Mouse (Mus musculus) forebrain, postnatal 0 days (tissue): ENCODE measurements around the gene Tnr. TPM values are rescaled to one million over a fixed set of nuclear protein-coding genes. Genes with fewer than 3 reads are reported as not detected.
A peak's percentile ranks its signal among the peaks of the same experiment; 100 is the strongest.

Experiments
- ATAC-seq: fragments of 200-750 bp; cut with Nextera tagmentation; 2 replicates; pipeline ENCODE4 v1.8.0; 2017; ENCODE audit warnings: mild to moderate bottlenecking, moderate library complexity
- DNase-seq: peaks from one replicate; pipeline ENCODE4 v3.0.0-alpha.2; 2015
- H3K27ac ChIP-seq: fragments of 300-500 bp; sonication (generic); 2 replicates; pipeline ENCODE4 v1.5.1; 2014; ENCODE audit warnings: low read depth, mild to moderate bottlenecking, antibody characterized with exemption, low read length, moderate library complexity, mixed read lengths
- H3K27me3 ChIP-seq: fragments of 300-500 bp; sonication (generic); 2 replicates; pipeline ENCODE4 v1.6.1; 2014; ENCODE audit warnings: mild to moderate bottlenecking, low read length, mixed read lengths; ENCODE audit not compliant: insufficient read depth
- H3K36me3 ChIP-seq: fragments of 300-500 bp; sonication (generic); 2 replicates; pipeline ENCODE4 v1.6.1; 2014; ENCODE audit warnings: mild to moderate bottlenecking, moderate library complexity; ENCODE audit not compliant: insufficient read depth
- H3K4me1 ChIP-seq: fragments of 300-500 bp; sonication (generic); 2 replicates; pipeline ENCODE4 v1.6.1; 2014; ENCODE audit warnings: antibody characterized with exemption; ENCODE audit not compliant: insufficient read depth
- H3K4me2 ChIP-seq: fragments of 300-500 bp; sonication (generic); 2 replicates; pipeline ENCODE4 v1.6.1; 2014; ENCODE audit warnings: low read depth, mild to moderate bottlenecking, moderate library complexity
- H3K4me3 ChIP-seq: fragments of 300-500 bp; sonication (generic); 2 replicates; pipeline ENCODE4 v1.5.1; 2014; ENCODE audit warnings: low read depth, low read length, mixed read lengths
- H3K9ac ChIP-seq: fragments of 300-500 bp; sonication (generic); 2 replicates; pipeline ENCODE4 v1.6.1; 2014; ENCODE audit warnings: mild to moderate bottlenecking
- H3K9me3 ChIP-seq: fragments of 300-500 bp; sonication (generic); 2 replicates; pipeline ENCODE4 v1.6.1; 2016; ENCODE audit warnings: low read length
- CTCF ChIP-seq: sonication (generic); IDR thresholded peaks from 2 replicates; pipeline ENCODE4 v1.5.1; 2016; ENCODE audit warnings: antibody characterized with exemption, control low read depth, low read depth
- WGBS: fragments of 180-500 bp; shearing (Covaris S2); extraction: QIAGEN DNeasy Blood & Tissue Kit; methylation state at CpG from one replicate; pipeline ENCODE4 v1.1.7; 2014; 5-methylcytosine and 5-hydroxymethylcytosine counted together
- polyA plus RNA-seq: library from polyadenylated mRNA; unstranded; fragments of >200 nt; fragmentation: Nextera tagmentation; extraction: Ambion mirVana; gene quantifications from 2 replicates; pipeline ENCODE4 v1.2.1, GENCODE M21; 2015
- total RNA-seq: library from RNA; depleted of rRNA; stranded (reverse); fragments of >200 nt; gene quantifications from 2 replicates; pipeline ENCODE4 v1.2.3, GENCODE M21; 2014

Tnr gene
- total and polyA plus RNA-seq, 2 experiments from 2014 or later: 4.1 to 45.7 TPM

GRCm38 (mm10) chr1:159613561-159613960 is 90.0 kb downstream of the Tnr start:
- Histone ChIP-seq H3K4me3 (no peak overlapping the region), H3K4me1 (peaks cover 21% of the 10 kb centered on the region), H3K9me3 (no peaks in the 10 kb centered on the region), H3K4me2 (no peak overlapping the region), H3K36me3 (no peaks in the 10 kb centered on the region), H3K27me3 (no peaks in the 10 kb centered on the region), H3K27ac (peak overlapping the region; percentile 94; the same call in 1 of the 2 replicates), H3K9ac (no peak overlapping the region)
- DNase-seq (no peak), ATAC-seq (no peak)
- WGBS: 83% methylated on average over 4 of the region's 4 CpGs
- no peak for TF ChIP-seq CTCF

DNA sequence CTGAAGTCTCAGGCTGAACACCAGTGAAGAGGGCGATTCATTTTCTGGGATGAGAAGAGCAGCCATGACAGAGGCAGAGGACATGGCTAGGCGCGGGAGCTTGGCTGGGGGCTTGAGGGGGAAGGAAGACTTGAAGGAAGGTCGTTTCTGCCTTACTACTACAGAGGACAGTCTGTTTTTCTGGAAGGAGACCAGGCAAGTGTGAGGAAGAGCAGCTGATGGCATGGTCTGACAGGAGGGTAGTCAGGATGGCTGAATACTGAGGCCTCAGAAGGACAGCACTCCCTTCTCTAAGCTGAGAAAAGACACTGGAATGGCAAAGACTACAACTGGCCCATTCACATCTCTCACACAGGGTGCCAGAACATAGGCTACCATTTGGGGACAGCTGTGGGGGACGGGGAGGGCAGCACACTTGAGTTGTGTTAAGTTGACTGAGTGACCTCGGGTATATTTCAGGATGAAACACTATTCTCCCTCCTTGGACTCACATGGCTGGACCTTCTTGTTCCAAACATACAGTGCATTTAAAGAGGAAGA is 90.6 kb downstream of the Tnr start:
- ATAC-seq (no peak), DNase-seq (no peak)
- Histone ChIP-seq H3K36me3 (no peaks in the 10 kb centered on the region), H3K27ac (peak overlapping the region; percentile 94), H3K9me3 (no peaks in the 10 kb centered on the region), H3K4me1 (peaks cover 23% of the 10 kb centered on the region), H3K9ac (no peak overlapping the region), H3K4me2 (no peak overlapping the region), H3K4me3 (no peak overlapping the region), H3K27me3 (no peaks in the 10 kb centered on the region)
- TF ChIP-seq CTCF: no peak
- 73% methylated on average over 6 of the region's 6 CpGs for WGBS

- peak; percentile 93 for ATAC-seq
- Histone ChIP-seq H3K9ac (peak overlapping the region; percentile 43), H3K4me3 (no peak overlapping the region), H3K4me2 (peak overlapping the region; percentile 39), H3K27me3 (no peaks in the 10 kb centered on the region), H3K27ac (peak overlapping the region; percentile 94), H3K36me3 (no peaks in the 10 kb centered on the region), H3K4me1 (peaks cover 23% of the 10 kb centered on the region), H3K9me3 (no peaks in the 10 kb centered on the region)
- DNase-seq: peak; percentile 87
- no peak for TF ChIP-seq CTCF
- 16% methylated on average over 16 of the region's 16 CpGs for WGBS
Measured at GRCm38 (mm10) chr1:159614644-159615431, 91.3 kb downstream of the Tnr start.

- H3K9me3 ChIP-seq: no peaks in the 10 kb centered on the region
- peak overlapping the region; percentile 94 for H3K27ac ChIP-seq
- no peak for ATAC-seq
- no peaks in the 10 kb centered on the region for H3K27me3 ChIP-seq
- H3K4me3 ChIP-seq: no peak overlapping the region
- H3K4me1 ChIP-seq: peaks cover 23% of the 10 kb centered on the region
- H3K36me3 ChIP-seq: no peaks in the 10 kb centered on the region
- TF ChIP-seq CTCF: no peak
- no peak overlapping the region for H3K4me2 ChIP-seq
- no peak for DNase-seq
- H3K9ac ChIP-seq: 0 out of 2 replicates have a peak overlapping the region, but pooled peaks have one; percentile 14
- WGBS: 23% methylated on average over 4 of the region's 4 CpGs
Measured at GRCm38 (mm10) chr1:159615686-159616085, 92.1 kb downstream of the Tnr start.

DNA sequence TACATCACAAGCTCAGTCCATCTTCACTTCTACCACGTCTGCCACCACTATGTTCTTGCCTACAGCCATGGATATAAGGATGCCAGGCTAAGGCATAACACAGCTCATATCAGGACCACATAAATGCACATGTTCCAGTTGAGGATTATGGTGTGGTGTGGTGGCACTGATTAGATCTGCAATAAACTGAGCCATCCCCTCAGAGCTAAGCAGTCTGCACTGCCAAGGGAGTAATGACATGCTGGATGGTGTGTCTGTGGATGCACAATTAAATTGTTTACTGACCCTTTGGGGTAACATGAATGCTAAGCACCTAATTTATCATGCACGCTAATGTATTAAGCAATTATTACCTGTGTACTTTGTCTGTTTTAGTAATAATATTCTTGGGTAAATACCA is 95.6 kb downstream of the Tnr start:
- no peak overlapping the region for H3K27ac ChIP-seq
- TF ChIP-seq CTCF: no peak

GRCm38 (mm10) chr1:159621321-159621720 is 97.8 kb downstream of the Tnr start:
- TF ChIP-seq CTCF: no peak
- H3K27ac ChIP-seq: no peak overlapping the region
- no peak overlapping the region for H3K9ac ChIP-seq
- no peak overlapping the region for H3K4me2 ChIP-seq
- H3K36me3 ChIP-seq: no peaks in the 10 kb centered on the region
- no peak overlapping the region for H3K4me3 ChIP-seq
- H3K27me3 ChIP-seq: no peaks in the 10 kb centered on the region
- H3K9me3 ChIP-seq: no peaks in the 10 kb centered on the region
- WGBS: 54% methylated on average over 1 of the region's 1 CpGs
- H3K4me1 ChIP-seq: 0 out of 2 replicates have a peak, but pooled peaks cover 2% of the 10 kb centered on the region
- DNase-seq (no peak), ATAC-seq (no peak)

More for the DNA sequence above, 95.6 kb downstream of the Tnr start:
- Histone ChIP-seq H3K4me2 (no peak overlapping the region), H3K36me3 (no peaks in the 10 kb centered on the region), H3K4me3 (no peak overlapping the region), H3K9me3 (no peaks in the 10 kb centered on the region), H3K4me1 (peaks cover 20% of the 10 kb centered on the region), H3K27me3 (no peaks in the 10 kb centered on the region), H3K9ac (no peak overlapping the region)
- DNase-seq (no peak), ATAC-seq (no peak)
- 83% methylated on average over 2 of the region's 2 CpGs for WGBS

GRCm38 (mm10) chr1:159629119-159629518 is 105.5 kb downstream of the Tnr start:
- Histone ChIP-seq H3K4me1 (no peaks in the 10 kb centered on the region), H3K27me3 (no peaks in the 10 kb centered on the region), H3K4me3 (no peak overlapping the region), H3K9ac (no peak overlapping the region), H3K36me3 (no peaks in the 10 kb centered on the region), H3K9me3 (no peaks in the 10 kb centered on the region), H3K27ac (no peak overlapping the region), H3K4me2 (no peak overlapping the region)
- TF ChIP-seq CTCF: no peak
- no peak for ATAC-seq
- WGBS: 83% methylated on average over 3 of the region's 3 CpGs
- no peak for DNase-seq
